Mouse (Mus musculus): ENCODE measurements around the gene Mfrp.
"Not testable (repeated sequence)": the region's sequence is repeated elsewhere in the genome, so short reads cannot be mapped to it uniquely, and the experiment has no call there.

Gene Mfrp

DNA sequence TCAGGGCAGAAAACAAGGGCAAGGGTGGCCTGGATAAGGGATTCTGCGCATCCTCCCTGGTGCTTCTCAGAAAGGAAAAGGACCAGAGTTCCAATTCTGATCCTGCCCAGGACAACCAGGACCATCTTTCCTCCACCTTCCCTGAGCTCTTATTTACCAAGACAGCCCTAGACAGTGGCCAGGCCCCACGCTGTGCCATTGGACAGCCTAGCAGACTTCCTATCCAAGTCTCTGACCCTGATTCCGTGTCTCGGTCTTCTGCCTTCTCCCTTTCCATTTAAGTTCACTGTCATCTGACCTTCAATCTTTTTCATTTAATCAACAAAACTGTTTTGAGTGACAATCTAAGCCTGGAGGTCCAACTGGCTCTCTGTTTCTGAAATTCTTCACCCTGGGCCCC, 5.1 kb downstream of the Mfrp start:
- DNase-seq: no peak

DNA sequence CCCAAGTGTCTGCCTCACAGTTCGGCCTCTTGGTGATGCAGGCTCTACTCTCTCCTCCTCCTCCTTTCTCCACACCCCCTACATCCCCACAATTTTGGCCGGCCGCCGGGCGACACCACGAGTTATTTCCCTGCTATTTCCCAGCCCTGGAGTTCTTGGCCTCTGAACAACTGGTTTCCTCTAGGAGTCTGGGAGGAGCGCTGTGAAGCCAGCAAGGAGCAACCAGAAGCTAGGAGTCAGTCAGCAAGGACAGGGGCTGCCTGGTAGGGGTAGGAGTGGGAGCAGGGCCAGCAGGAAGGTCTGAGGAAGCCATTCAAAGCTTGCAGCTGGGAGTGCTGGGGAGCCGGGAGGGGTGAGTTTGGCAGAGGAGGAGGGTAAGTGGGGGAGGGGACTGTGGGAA, 5.6 kb downstream of the Mfrp start, which contains the start of gene C1qtnf5:
Gene C1qtnf5 (plus strand): TSS at position 136 of the 400 bp plus-strand sequence.
- peak; percentile 71 to 81 for DNase-seq

DNA sequence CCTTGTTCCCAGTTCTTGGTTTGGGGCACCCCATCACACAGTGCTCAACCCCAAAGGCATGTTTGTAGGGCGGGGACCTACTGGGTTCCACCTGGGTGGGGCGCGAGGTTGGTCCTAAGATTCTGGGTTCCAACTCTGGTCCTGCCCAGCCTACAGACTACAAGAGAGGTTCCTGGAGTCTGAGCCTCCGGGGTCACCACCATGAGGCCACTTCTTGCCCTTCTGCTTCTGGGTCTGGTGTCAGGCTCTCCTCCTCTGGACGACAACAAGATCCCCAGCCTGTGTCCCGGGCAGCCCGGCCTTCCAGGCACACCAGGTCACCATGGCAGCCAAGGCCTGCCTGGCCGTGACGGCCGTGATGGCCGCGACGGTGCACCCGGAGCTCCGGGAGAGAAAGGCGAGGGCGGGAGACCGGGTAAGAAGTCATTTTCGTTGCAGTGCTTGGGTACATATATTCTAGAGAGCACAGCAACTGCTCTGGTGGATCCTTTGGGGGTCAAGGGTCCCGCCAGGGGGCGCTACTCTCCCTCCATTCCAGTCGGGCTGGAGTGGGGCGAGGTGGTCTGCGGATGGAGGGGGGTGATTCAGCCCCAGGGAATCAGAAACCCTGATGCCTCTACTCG, 6.1 kb downstream of the Mfrp start:
- no peak for DNase-seq

DNA sequence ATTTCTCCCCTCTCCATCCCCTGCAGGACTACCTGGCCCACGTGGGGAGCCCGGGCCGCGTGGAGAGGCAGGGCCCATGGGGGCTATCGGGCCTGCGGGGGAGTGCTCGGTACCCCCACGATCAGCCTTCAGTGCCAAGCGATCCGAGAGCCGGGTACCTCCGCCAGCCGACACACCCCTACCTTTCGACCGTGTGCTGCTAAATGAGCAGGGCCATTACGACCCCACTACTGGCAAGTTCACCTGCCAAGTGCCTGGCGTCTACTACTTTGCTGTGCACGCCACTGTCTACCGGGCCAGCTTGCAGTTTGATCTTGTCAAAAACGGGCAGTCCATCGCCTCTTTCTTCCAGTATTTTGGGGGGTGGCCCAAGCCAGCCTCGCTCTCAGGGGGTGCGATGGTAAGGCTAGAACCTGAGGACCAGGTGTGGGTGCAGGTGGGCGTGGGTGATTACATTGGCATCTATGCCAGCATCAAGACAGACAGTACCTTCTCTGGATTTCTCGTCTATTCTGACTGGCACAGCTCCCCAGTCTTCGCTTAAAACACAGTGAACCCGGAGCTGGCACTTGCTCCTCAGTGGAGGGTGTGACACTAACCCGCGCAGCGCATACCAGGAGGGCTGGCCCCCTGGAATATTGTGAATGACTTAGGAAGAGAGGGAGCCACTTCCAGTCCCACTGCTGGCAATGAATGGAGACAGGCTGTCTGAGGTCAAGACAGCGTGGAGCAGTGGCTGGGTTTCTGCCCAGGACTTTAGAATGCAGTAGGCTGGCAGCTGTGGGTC, 6.9 kb downstream of the Mfrp start:
- DNase-seq: no peak

DNA sequence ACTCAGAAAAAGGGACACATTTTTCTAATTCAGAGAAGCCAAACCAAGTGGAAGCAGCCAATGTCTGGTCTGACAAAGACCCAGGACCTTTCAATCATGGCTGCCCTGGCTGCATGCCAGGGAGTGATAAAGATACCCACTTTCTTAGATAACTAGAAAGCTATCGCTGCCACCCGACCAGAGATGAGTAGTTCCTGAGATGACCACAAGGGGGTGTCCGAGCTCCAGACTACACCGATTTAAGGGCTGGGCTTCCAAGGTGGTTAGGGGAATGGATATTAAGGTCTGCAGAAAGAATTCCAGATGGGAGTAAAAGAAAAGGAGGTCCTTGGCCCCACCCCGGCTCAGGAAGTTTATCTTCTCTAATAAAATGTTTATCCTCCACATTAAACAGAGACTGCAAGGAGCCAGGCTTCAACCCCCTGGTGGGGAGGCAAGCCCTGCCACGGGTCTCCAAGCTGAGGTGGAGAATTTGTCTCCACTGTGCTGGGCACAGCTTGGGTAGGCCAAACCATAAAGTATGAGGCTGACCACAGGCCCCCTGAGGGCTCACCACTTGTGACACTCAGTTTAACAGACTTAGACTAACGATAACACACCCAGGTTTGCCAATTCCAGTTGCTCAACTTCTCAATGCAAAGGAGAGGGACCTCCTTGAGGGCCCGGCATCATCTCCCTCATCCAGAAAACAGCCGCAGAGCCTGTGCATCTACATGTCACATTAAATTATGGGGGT, 8.0 kb downstream of the Mfrp start:
- peak in 1 of 2 experiments; percentile 82 for DNase-seq

DNA sequence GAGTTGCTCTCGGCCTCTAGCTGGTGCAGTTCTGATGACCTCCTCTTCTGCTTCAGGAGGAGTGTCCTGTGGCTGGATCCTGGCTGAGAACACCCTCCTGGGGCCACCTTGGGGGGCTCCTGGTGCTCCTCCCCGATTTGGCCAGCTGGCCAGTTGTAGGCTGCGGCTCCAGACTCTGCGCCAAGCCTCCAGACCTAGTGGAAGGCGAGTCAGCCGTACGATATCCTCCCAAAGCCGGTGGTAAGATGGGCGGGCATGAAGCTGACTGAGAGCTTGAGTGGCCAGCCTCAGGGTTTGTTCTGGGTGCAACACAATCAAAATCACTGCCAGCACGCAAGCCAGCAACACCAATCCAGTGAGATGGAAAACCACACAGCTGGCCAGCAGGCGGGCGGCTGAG, 10.4 kb downstream of the Mfrp start:
- DNase-seq: not testable (repeated sequence)

DNA sequence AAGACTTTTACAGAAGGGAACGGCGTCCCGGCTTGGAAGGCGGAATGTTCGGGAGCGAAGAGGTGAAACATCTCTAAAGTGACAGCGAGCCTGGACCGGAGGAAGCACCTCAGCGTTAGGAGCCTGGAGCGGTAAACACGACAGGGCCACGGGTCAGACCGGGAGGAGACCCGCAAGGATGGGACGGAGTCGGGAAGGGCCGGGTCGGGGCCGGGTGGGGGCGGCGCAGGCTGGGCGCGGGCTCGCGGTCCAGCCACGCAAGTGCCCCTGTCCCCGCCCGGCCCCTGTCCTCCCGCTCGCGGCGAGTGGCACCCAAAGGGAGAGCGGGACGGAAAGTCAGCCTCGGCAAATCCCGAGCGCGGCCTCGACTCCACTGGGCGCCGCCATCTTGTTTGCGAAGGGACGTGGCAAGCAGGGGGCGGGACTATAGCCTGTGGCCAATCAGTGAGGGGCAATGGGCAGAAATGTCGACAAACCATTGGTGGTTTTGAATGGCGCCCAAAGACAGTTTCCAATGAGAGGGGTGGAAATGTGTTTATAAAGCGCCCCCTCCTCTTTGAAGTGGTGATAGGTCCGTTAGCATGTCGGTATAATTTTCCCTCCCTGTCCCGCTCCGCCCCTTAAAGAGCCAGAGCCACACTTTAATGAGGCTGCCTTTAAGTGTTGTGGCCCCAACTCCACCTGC, 11.7 kb downstream of the Mfrp start, which contains the start of the genes Gm49380 and Rnf26:
Gene Gm49380 (minus strand): TSS at position 396 of the 685 bp plus-strand sequence.
Gene Rnf26 (minus strand): TSS at position 413 of the 685 bp plus-strand sequence.
- DNase-seq: peak; percentile 96 to 98

DNA sequence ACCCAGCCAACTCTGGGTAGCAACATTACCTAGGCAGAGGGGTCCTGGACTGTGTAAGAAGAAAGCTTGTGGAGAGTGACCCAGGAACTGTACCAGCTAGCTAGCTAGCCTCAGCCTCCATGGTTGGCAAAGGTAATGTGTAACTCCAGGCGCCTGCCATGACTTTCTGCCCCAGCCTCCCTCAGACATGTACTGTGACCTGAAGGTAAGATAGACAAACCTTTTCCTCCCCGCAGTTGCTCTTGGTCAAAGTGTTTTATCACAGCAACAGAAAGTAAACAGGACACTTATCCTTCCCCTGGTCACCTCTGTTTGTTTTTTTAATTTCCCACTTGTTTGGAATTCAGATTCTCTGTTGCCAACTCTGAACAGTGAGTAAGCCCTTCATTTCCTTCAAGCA, 12.9 kb downstream of the Mfrp start:
- peak in 1 of 2 experiments; percentile 51 for DNase-seq

DNA sequence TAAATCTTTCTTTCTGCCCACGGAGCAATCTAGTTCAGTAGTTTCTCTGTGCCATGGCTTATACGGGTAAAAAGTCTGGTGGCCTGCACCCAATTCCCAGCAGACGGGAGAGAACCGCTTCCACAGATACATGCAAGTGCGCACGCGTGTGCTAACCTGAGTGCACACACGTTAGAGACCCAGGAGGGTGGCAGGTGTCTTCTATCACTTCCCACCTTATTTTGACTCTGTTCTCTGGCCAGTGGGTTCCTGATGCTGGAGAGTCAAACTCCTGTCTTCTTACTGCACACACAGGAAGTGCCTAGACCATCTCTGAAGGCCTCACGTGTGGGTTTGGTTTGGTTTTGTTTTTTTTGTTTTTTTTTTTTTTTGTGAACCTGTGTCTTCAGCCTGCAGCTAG, 14.1 kb downstream of the Mfrp start:
- DNase-seq: no peak

DNA sequence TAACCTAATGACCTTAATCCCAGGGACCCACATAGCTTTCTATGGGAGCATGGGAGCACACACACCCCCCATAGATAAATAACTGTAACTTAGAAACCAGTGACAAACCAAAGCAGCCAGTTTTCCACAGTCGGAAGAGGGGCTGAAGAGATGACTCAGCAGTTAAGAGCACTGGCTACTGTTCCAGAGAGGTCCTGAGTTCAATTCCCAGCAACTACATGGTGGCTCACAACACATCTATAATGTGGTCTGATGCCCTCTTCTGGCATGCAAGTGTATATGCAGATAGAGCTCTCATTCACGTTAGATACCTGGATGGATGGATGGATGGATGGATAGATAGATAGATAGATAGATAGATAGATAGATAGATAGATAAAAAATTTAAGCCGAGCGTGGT, 14.7 kb downstream of the Mfrp start:
- no peak for DNase-seq

DNA sequence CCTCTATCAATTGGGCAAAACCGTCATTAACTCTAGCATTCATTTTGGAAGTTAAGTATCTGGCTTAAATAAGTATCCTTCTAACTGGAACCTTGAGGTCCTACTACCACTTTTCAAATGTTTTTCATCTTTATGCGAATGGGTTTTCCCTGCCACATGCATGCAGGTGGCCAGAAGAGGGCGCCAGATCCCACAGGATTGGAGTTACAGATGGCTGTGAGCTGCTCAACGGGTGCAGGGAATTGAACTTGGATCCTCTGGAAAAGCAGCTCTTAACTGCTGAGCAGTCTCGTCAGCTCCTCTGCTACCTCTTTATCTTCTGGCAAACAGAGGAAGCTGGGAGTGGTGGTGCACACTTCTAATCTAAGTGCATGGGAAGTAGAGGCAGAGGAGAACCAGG, 17.5 kb downstream of the Mfrp start:
- peak in 1 of 2 experiments; percentile 48 for DNase-seq

DNA sequence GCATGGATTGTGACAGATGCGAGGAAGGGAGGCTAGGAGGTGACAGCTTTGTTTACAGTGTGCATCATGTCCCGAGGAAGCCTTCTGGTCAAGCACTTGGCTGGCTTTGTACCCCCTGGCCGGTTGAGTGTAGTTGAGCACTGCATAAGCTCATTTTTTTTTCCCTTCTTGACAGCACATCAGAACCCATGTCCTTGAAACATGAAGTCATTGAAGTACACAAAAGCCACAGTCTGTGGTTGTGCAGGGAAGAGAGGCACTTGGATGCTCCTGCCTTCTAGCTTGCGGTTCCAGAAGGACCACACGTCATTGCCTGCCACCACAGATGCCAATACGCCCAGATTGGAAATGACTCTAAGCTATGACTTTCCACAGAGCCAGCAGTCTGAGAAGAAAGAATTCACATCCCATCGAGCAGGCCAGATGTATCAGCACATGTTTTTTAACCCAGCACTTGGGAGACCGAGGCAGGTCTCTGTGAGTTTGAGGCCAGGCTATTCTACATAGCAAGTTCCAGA, 18.5 kb downstream of the Mfrp start:
- DNase-seq: no peak

DNA sequence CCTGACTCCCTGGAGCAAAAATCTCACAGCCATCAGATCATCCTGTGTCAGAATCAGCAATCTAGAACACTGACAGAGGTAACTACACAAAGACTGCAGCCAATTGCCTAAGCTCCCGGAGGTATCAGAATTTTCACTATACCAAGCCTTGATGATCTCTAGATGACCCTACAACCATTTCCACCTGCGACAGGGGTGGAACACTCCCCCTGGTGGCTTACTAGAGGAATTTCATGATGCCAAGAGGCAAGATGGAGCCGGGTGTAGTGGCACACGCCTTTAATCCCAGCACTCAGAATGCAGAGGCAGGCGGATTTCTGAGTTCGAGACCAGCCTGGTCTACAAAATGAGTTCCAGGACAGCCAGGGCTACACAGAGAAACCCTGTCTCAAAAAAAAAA, 22.8 kb downstream of the Mfrp start:
- no peak for DNase-seq

DNA sequence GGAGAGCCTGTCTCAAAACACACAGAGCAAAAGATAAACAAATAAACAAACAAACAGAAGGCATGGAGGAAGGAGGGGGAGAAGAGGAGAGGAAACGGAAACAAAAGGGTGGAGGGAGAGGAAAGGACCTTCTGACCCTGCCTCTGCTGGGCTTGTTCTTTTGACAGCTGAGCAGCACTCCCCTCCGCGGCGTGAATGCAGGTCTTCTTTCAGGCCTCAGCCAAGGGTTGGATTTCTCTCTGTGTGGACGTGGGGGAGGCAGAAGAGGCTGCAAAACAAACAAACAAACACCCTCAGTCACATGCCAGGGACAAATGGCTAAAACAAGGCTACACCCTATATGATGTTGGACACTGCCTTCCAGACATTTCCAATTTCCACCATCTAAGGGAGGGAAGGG, 23.5 kb downstream of the Mfrp start:
- DNase-seq: no peak

DNA sequence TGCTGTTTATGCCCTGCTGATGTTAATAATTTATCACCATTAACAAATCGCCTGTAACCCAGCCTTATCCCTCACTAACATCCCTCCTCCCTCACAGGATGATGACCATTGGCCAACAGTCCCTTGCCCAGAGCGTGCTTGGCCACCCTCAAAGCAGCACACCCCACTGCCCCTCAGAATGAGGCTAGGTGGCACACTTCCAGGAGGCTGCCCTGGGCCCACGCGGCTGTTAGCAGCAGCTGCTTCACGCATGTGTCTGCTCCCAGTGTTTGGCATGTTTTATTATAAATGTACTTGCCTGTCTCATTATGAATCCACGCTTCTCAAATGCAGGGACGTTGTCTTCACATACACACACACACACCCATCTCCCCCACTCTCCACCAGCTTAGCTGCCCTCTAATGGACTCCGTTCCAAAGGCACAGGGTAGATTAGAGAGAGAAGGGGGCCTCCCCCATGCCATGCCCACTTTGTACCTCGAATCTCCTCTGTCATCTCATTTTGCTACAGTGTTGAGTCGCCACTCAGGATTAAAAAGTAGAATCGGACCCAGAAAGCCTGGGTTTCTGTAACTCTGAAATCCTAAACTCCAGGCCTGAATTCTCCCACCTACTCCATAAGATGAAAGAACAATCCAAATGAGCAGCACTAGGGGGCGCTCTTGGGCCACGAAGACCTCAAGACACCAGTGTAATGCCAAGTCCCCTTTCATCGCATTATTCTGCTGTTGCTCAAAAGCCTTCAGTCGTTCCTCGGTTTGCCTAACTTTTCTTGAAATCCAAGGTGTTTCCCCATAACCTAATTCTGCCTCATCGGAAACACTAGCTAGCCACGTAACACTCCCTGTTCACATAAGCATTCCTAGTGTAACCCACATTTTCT, 24.3 kb downstream of the Mfrp start:
- peak; percentile 85 to 92 for DNase-seq

DNA sequence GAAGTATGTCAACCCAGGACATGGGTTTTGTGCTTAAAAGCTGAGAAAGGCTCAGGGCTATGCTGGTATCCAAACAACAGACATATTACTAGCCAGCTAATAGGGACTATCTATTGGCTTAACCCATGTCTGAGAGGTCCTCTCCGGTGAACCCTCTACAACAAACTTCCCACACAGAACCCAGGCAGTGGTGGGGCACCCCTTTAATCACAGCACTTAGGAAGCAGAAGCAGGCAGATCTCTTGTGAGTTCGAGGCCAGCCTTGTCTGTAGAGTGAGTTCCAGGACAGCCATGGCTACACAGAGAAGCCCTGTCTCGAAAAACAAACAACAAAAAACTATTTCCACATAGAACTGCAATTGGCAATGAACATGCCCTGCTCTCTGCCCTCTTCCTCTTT, 25.2 kb downstream of the Mfrp start:
- DNase-seq: no peak

DNA sequence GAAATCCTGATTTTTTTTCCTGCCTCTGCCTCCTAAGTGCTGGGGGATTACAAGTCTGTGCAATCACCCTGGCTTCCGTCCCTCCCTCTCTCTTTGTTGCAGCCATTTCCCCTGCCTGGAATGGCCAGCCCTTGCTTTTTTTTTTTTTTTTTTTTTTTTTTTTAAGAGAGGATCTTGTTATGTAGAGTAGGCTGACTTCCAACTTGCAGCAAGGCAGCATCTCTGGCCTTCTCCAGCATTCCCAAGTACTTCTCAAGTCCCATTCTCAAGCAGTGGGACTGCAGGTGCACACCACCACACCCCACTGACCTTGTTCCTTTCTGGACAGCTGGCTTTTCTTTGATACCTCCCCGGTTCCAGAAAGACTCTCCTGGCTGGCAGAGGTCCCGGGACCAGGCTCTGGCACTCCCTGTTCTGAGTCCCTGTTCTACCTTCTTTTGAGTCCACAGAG, 25.8 kb downstream of the Mfrp start:
- DNase-seq: peak; percentile 54 to 79

DNA sequence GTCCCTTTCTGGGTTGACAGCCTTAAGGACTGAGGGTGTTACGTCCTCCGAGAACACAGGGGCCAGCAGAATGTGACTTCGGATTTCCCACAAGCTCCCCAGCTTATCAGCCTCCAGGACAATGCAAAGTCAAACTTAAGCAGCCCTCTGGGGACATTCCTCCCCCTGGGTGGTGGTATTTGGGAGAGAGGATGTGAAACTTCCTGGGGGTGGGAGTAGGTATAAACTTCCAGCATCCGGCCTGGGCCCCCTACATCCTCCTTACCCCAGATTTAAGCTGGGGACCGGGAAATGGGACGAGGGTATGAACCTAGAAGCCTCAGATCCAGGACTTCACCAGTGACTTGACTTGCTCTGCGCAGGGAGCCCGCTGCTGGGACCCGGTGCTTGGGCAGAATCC, 28.1 kb downstream of the Mfrp start:
- DNase-seq: no peak

DNA sequence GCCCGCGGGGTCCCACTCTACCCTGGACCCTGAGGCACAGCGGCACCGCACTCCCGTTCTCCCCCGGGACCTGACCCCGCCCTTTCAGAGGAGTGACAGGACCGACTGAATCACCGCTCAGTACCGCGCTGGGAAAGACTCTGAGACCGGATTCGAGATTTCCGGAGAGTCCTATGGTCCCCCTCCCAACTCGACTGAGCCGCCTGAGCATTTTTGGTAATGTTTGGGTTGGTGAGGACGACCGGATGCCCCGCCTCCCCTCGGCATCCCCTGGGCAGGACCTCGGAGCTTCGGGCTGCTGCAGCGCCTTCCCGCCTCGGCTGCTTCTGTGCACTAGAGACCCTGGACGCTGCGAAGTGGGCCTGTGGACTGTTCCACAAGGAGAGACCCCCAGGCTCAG, 28.5 kb downstream of the Mfrp start:
- DNase-seq: peak; percentile 76 to 77

DNA sequence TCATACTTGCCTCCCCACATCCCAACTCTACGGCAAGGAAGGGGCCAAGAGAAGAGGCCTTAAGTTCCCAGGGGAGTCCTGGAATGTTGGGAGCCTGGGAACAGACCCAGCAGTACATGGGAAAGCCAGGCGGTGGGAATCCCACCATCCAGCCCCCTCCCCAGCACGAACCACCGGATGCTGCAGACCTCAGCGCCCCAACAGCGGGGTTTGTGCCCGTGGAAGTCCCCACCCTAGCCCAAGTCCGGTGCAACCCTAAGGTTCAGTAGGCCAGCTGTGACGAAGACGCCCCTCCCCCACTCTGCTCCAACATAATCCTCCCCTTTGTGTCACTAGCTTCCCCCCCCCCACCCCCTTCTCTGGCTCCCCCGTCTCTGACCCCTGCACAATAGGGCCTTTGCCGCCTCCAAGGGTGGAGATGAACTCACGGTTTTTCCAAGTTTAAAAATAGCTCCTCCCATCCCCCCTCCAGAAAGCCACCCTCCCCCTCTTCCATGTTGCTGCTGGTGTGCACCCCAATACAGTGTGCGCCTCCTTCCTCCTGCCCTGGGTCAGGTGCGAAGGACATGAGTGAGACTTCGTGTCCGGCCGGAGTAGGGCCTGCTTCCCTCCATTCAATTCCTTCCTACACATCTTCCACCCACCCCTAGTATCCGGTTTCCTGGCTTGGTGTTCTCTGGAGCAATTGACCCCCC, 29.2 kb downstream of the Mfrp start:
- no peak for DNase-seq

DNA sequence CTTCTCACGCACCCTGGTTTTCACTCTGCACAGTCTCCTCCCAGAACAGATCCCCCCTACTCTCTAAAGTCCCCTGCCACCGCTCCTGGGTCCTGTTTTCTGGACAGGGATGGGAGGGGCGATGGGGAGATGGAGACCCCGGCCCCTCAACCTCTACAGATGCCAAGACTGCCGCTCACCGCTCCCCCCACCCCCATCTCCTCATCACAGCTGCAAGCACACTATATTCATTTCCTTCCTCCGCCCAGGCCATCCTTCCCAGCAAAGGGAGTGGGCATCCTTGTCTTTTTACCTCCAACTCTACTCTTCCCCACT, 29.7 kb downstream of the Mfrp start:
- DNase-seq: no peak
